Mouse (Mus musculus) kidney, adult 2 months (tissue): Measurements from ENCODE around the gene Ampd3. TPM values are rescaled to one million over a fixed set of nuclear protein-coding genes. Genes with fewer than 3 reads are reported as not detected.
A peak's percentile ranks its signal among the peaks of the same experiment; 100 is the strongest.

ENCODE experiments used
- DNase-seq: peaks from one replicate; pipeline ENCODE4 v3.0.0; 2021
- H3K27ac ChIP-seq: fragments of 200-500 bp; 2 replicates; pipeline ENCODE4 v1.5.1; 2012; ENCODE audit warnings: low read depth, low read length, control low read depth, inconsistent platforms; ENCODE audit not compliant: insufficient read depth
- H3K27me3 ChIP-seq: fragments of 200-500 bp; replicated peaks from 2 replicates; pipeline ENCODE4 v1.6.1; 2012; ENCODE audit warnings: mild to moderate bottlenecking, moderate library complexity, low read length, inconsistent platforms; ENCODE audit not compliant: control insufficient read depth, insufficient read depth
- H3K36me3 ChIP-seq: fragments of 200-500 bp; 2 replicates; pipeline ENCODE4 v1.6.1; 2012; ENCODE audit warnings: mild to moderate bottlenecking, moderate library complexity, low read length, inconsistent platforms; ENCODE audit not compliant: control insufficient read depth, insufficient read depth
- H3K4me1 ChIP-seq: fragments of 200-500 bp; 2 replicates; pipeline ENCODE4 v1.6.1; 2011; ENCODE audit warnings: low read length; ENCODE audit not compliant: control insufficient read depth, insufficient read depth
- H3K4me3 ChIP-seq: fragments of 200-500 bp; 2 replicates; pipeline ENCODE4 v1.5.1; 2011; ENCODE audit warnings: mild to moderate bottlenecking, low read depth, low read length, control low read depth; ENCODE audit not compliant: insufficient read depth
- CTCF ChIP-seq: fragments of 200-500 bp; conservative IDR thresholded peaks from 2 replicates; pipeline ENCODE4 v1.5.1; 2011; ENCODE audit warnings: low read depth, mild to moderate bottlenecking, control low read depth, low read length, moderate library complexity, mixed read lengths; ENCODE audit not compliant: insufficient read depth, insufficient read length
- POLR2A ChIP-seq: fragments of 200-500 bp; IDR thresholded peaks from one replicate; pipeline ENCODE4 v1.6.1; 2011; ENCODE audit warnings: low read depth, low read length, control low read depth
- whole genome bisulfite sequencing: fragments of 180-500 bp; shearing (Covaris S2); methylation state at CpG from one replicate; pipeline ENCODE4 v1.1.7; 2018; 5-methylcytosine and 5-hydroxymethylcytosine counted together
- polyA plus RNA-seq: library from polyadenylated mRNA; depleted of rRNA; stranded (reverse); fragments of >200 nt; gene quantifications from 2 replicates; pipeline ENCODE4 v1.2.3, GENCODE M21; 2012

Gene Ampd3
- polyA plus RNA-seq, 1 experiment, result 23.4 TPM

- TF ChIP-seq POLR2A (no peak), CTCF (no peak)
- no peaks in the 10 kb centered on the region for H3K27me3 ChIP-seq
- no peak overlapping the region for H3K4me3 ChIP-seq
- H3K4me1 ChIP-seq, result no peaks in the 10 kb centered on the region; the same call in 1 of the 2 replicates
- WGBS, result 78% methylated on average over 2 of the region's 2 CpGs
- no peak overlapping the region for H3K27ac ChIP-seq
- no peaks in the 10 kb centered on the region for H3K36me3 ChIP-seq
- DNase-seq, result no peak
Measured at GRCm38 (mm10) chr7:110746809-110747208, 21.2 kb upstream of the Ampd3 start.

- no peak overlapping the region for H3K4me3 ChIP-seq
- H3K36me3 ChIP-seq, result no peaks in the 10 kb centered on the region
- DNase-seq, result no peak
- TF ChIP-seq CTCF (no peak), POLR2A (no peak)
- peaks cover 6% of the 10 kb centered on the region; the same call in 1 of the 2 replicates for H3K4me1 ChIP-seq
- H3K27me3 ChIP-seq, result no peaks in the 10 kb centered on the region
- no peak overlapping the region for H3K27ac ChIP-seq
- 62% methylated on average over 4 of the region's 4 CpGs for WGBS
Measured at GRCm38 (mm10) chr7:110750834-110751233, 17.2 kb upstream of the Ampd3 start.

- Histone ChIP-seq H3K4me1 (peaks cover 6% of the 10 kb centered on the region; the same call in 1 of the 2 replicates), H3K4me3 (no peak overlapping the region), H3K36me3 (no peaks in the 10 kb centered on the region), H3K27me3 (no peaks in the 10 kb centered on the region), H3K27ac (no peak overlapping the region)
- TF ChIP-seq CTCF (no peak), POLR2A (no peak)
- DNase-seq, result no peak
- 100% methylated on average over 1 of the region's 1 CpGs for WGBS
Measured at GRCm38 (mm10) chr7:110751634-110752033, 16.4 kb upstream of the Ampd3 start.

DNA sequence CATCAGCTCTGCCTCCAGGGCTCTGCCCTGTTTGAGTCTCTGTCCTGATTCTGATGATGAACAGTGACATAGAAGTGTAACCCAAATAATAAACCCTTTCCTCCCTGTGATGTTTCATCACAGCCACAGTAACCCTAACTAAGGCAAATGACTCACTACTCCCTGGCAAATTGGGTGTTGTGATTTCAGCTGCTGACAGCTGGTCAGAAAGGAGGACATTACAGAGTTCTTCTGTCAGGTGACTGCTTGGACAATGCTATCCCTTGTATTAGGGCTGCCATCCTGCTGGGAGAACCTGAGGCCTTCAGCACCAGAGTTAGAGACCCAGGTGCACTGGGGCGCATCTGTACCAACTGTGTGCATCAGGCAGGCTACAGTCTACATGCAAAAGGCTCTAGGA lies 14.7 kb upstream of the Ampd3 start:
- H3K36me3 ChIP-seq, result no peaks in the 10 kb centered on the region
- TF ChIP-seq POLR2A, result no peak
- WGBS, result 94% methylated on average over 1 of the region's 1 CpGs
- no peak for DNase-seq
- no peak overlapping the region for H3K27ac ChIP-seq
- no peak overlapping the region for H3K4me3 ChIP-seq
- no peaks in the 10 kb centered on the region for H3K27me3 ChIP-seq
- peaks cover 6% of the 10 kb centered on the region; the same call in 1 of the 2 replicates for H3K4me1 ChIP-seq

- DNase-seq, result peak; percentile 67
- no peak overlapping the region for H3K4me3 ChIP-seq
- TF ChIP-seq CTCF (no peak), POLR2A (no peak)
- peaks cover 6% of the 10 kb centered on the region; the same call in 1 of the 2 replicates for H3K4me1 ChIP-seq
- WGBS, result 40% methylated on average over 5 of the region's 5 CpGs
- no peaks in the 10 kb centered on the region for H3K36me3 ChIP-seq
- no peaks in the 10 kb centered on the region for H3K27me3 ChIP-seq
- no peak overlapping the region for H3K27ac ChIP-seq
Measured at GRCm38 (mm10) chr7:110753926-110754330, 14.1 kb upstream of the Ampd3 start.

GRCm38 (mm10) chr7:110756440-110756839 lies 11.6 kb upstream of the Ampd3 start:
- Histone ChIP-seq H3K27ac (no peak overlapping the region), H3K4me1 (peaks cover 6% of the 10 kb centered on the region; the same call in 1 of the 2 replicates), H3K27me3 (no peaks in the 10 kb centered on the region), H3K36me3 (no peaks in the 10 kb centered on the region), H3K4me3 (no peak overlapping the region)
- DNase-seq, result peak; percentile 45
- WGBS, result 35% methylated on average over 2 of the region's 2 CpGs
- TF ChIP-seq CTCF, result no peak
- no peak for TF ChIP-seq POLR2A

- Histone ChIP-seq H3K27ac (no peak overlapping the region), H3K36me3 (no peaks in the 10 kb centered on the region), H3K27me3 (no peaks in the 10 kb centered on the region), H3K4me3 (no peak overlapping the region), H3K4me1 (no peaks in the 10 kb centered on the region)
- TF ChIP-seq CTCF, result no peak
- WGBS, result 88% methylated on average over 5 of the region's 5 CpGs
- DNase-seq, result no peak
Measured at GRCm38 (mm10) chr7:110762605-110763180, 5.3 kb upstream of the Ampd3 start.
